Mouse (Mus musculus) kidney, embryonic 15.5 days (tissue): ENCODE measurements around the gene Rala. TPM values are rescaled to one million over a fixed set of nuclear protein-coding genes. Genes with fewer than 3 reads are reported as not detected.

ENCODE experiments used
- ATAC-seq: fragments of 200-750 bp; cut with Nextera tagmentation; replicated peaks from 2 replicates; pipeline ENCODE4 v1.8.0; 2017; ENCODE audit warnings: moderate TSS enrichment; ENCODE audit not compliant: low FRiP score
- H3K27ac ChIP-seq: fragments of 300-500 bp; sonication (generic); 2 replicates; pipeline ENCODE4 v1.5.1; 2015; ENCODE audit warnings: mild to moderate bottlenecking, inconsistent platforms
- H3K27me3 ChIP-seq: fragments of 300-500 bp; sonication (generic); 2 replicates; pipeline ENCODE4 v1.6.1; 2015; ENCODE audit warnings: inconsistent platforms
- H3K36me3 ChIP-seq: fragments of 300-500 bp; sonication (generic); 2 replicates; pipeline ENCODE4 v1.6.1; 2015; ENCODE audit warnings: inconsistent platforms
- H3K4me1 ChIP-seq: fragments of 300-500 bp; sonication (generic); 2 replicates; pipeline ENCODE4 v1.6.1; 2015; ENCODE audit warnings: inconsistent platforms
- H3K4me2 ChIP-seq: fragments of 300-500 bp; sonication (generic); 2 replicates; pipeline ENCODE4 v1.6.1; 2015; ENCODE audit warnings: moderate library complexity, mild to moderate bottlenecking, inconsistent platforms
- H3K4me3 ChIP-seq: fragments of 300-500 bp; sonication (generic); replicated peaks from 2 replicates; pipeline ENCODE4 v1.5.1; 2015; ENCODE audit warnings: mild to moderate bottlenecking, inconsistent platforms
- H3K9ac ChIP-seq: fragments of 300-500 bp; sonication (generic); 2 replicates; pipeline ENCODE4 v1.6.1; 2015; ENCODE audit warnings: mild to moderate bottlenecking, inconsistent platforms
- H3K9me3 ChIP-seq: fragments of 300-500 bp; sonication (generic); replicated peaks from 2 replicates; pipeline ENCODE4 v1.6.1; 2016; ENCODE audit warnings: inconsistent platforms
- WGBS: fragments of 180-500 bp; shearing (Covaris S2); methylation state at CpG from one replicate; pipeline ENCODE4 v1.1.7; 2015; ENCODE audit warnings: mixed read lengths; 5-methylcytosine and 5-hydroxymethylcytosine counted together
- polyA plus RNA-seq: library from polyadenylated mRNA; unstranded; fragments of >200 nt; fragmentation: Nextera tagmentation; extraction: Ambion mirVana; gene quantifications from 2 replicates; pipeline ENCODE4 v1.2.1, GENCODE M21; 2015

The Rala gene
- polyA plus RNA-seq, 1 experiment from 2014 or later, result 104 TPM

- Histone ChIP-seq H3K4me2 (no peak overlapping the region), H3K9me3 (no peaks in the 10 kb centered on the region), H3K27ac (no peak overlapping the region), H3K4me3 (no peak overlapping the region), H3K27me3 (0 out of 2 replicates have a peak, but pooled peaks cover 3% of the 10 kb centered on the region), H3K4me1 (peaks cover 22% of the 10 kb centered on the region), H3K36me3 (no peaks in the 10 kb centered on the region), H3K9ac (no peak overlapping the region)
- 93% methylated on average over 6 of the region's 6 CpGs for WGBS
- ATAC-seq, result no peak
Measured at GRCm38 (mm10) chr13:17860536-17860935, 83.5 kb downstream of the Rala start.

- no peak overlapping the region for H3K4me2 ChIP-seq
- H3K4me1 ChIP-seq, result peaks cover 31% of the 10 kb centered on the region
- 0 out of 2 replicates have a peak overlapping the region, but pooled peaks have one; percentile 22 for H3K27ac ChIP-seq
- H3K27me3 ChIP-seq, result 0 out of 2 replicates have a peak, but pooled peaks cover 3% of the 10 kb centered on the region
- H3K9me3 ChIP-seq, result no peaks in the 10 kb centered on the region
- 52% methylated on average over 13 of the region's 13 CpGs for WGBS
- peak; percentile 84 for ATAC-seq
- no peak overlapping the region for H3K4me3 ChIP-seq
- no peak overlapping the region for H3K9ac ChIP-seq
- no peaks in the 10 kb centered on the region for H3K36me3 ChIP-seq
Measured at GRCm38 (mm10) chr13:17859365-17860033, 84.5 kb downstream of the Rala start.

- WGBS, result 60% methylated on average over 9 of the region's 9 CpGs
- no peak overlapping the region for H3K9ac ChIP-seq
- H3K36me3 ChIP-seq, result no peaks in the 10 kb centered on the region
- H3K4me1 ChIP-seq, result peaks cover 31% of the 10 kb centered on the region
- ATAC-seq, result no peak
- H3K4me3 ChIP-seq, result no peak overlapping the region
- no peak overlapping the region for H3K27ac ChIP-seq
- no peak overlapping the region for H3K4me2 ChIP-seq
- 0 out of 2 replicates have a peak, but pooled peaks cover 3% of the 10 kb centered on the region for H3K27me3 ChIP-seq
- H3K9me3 ChIP-seq, result no peaks in the 10 kb centered on the region
Measured at GRCm38 (mm10) chr13:17857046-17857445, 87.0 kb downstream of the Rala start.

- Histone ChIP-seq H3K9me3 (no peaks in the 10 kb centered on the region), H3K9ac (peak overlapping the region; percentile 29; the same call in 1 of the 2 replicates), H3K4me3 (peak overlapping the region; percentile 12), H3K4me2 (peak overlapping the region; percentile 50), H3K4me1 (peaks cover 31% of the 10 kb centered on the region), H3K27ac (peak overlapping the region; percentile 18; the same call in 1 of the 2 replicates), H3K27me3 (0 out of 2 replicates have a peak, but pooled peaks cover 3% of the 10 kb centered on the region), H3K36me3 (no peaks in the 10 kb centered on the region)
- WGBS, result 12% methylated on average over 13 of the region's 13 CpGs
- ATAC-seq, result peak; percentile 40; the same call in 1 of the 2 replicates
Measured at GRCm38 (mm10) chr13:17855492-17856138, 88.4 kb downstream of the Rala start.

GRCm38 (mm10) chr13:17854755-17855154 is 89.3 kb downstream of the Rala start:
- no peak overlapping the region for H3K9ac ChIP-seq
- WGBS, result 34% methylated on average over 6 of the region's 6 CpGs
- H3K4me2 ChIP-seq, result no peak overlapping the region
- H3K27ac ChIP-seq, result no peak overlapping the region
- no peaks in the 10 kb centered on the region for H3K36me3 ChIP-seq
- ATAC-seq, result no peak; the same call in 1 of the 2 replicates
- H3K4me1 ChIP-seq, result peaks cover 31% of the 10 kb centered on the region
- no peak overlapping the region for H3K4me3 ChIP-seq
- 0 out of 2 replicates have a peak, but pooled peaks cover 3% of the 10 kb centered on the region for H3K27me3 ChIP-seq
- no peaks in the 10 kb centered on the region for H3K9me3 ChIP-seq

- Histone ChIP-seq H3K9ac (no peak overlapping the region), H3K27ac (no peak overlapping the region), H3K9me3 (no peaks in the 10 kb centered on the region), H3K4me1 (no peaks in the 10 kb centered on the region), H3K27me3 (no peaks in the 10 kb centered on the region), H3K4me3 (no peak overlapping the region), H3K36me3 (no peaks in the 10 kb centered on the region), H3K4me2 (no peak overlapping the region)
- 90% methylated on average over 2 of the region's 2 CpGs for WGBS
- no peak for ATAC-seq
Measured at GRCm38 (mm10) chr13:17843336-17843735, 100.7 kb downstream of the Rala start.

GRCm38 (mm10) chr13:17842756-17843155 is 101.3 kb downstream of the Rala start:
- Histone ChIP-seq H3K36me3 (no peaks in the 10 kb centered on the region), H3K27me3 (no peaks in the 10 kb centered on the region), H3K4me2 (no peak overlapping the region), H3K4me1 (peaks cover 3% of the 10 kb centered on the region; the same call in 1 of the 2 replicates), H3K4me3 (no peak overlapping the region), H3K9ac (no peak overlapping the region), H3K27ac (no peak overlapping the region), H3K9me3 (no peaks in the 10 kb centered on the region)
- WGBS, result 69% methylated on average over 4 of the region's 4 CpGs
- ATAC-seq, result no peak

GRCm38 (mm10) chr13:17839137-17839536 is 104.9 kb downstream of the Rala start:
- H3K4me3 ChIP-seq, result no peak overlapping the region
- H3K27me3 ChIP-seq, result no peaks in the 10 kb centered on the region

GRCm38 (mm10) chr13:17838484-17838851 is 105.6 kb downstream of the Rala start:
- Histone ChIP-seq H3K27me3 (no peaks in the 10 kb centered on the region), H3K36me3 (no peaks in the 10 kb centered on the region), H3K4me2 (no peak overlapping the region), H3K4me1 (peaks cover 4% of the 10 kb centered on the region; the same call in 1 of the 2 replicates), H3K27ac (no peak overlapping the region), H3K9me3 (no peaks in the 10 kb centered on the region), H3K4me3 (no peak overlapping the region), H3K9ac (no peak overlapping the region)
- peak; percentile 73 for ATAC-seq
- 36% methylated on average over 4 of the region's 4 CpGs for WGBS

More at GRCm38 (mm10) chr13:17839137-17839536, 104.9 kb downstream of the Rala start:
- Histone ChIP-seq H3K4me2 (no peak overlapping the region), H3K36me3 (no peaks in the 10 kb centered on the region), H3K27ac (no peak overlapping the region), H3K4me1 (peaks cover 4% of the 10 kb centered on the region; the same call in 1 of the 2 replicates), H3K9ac (no peak overlapping the region), H3K9me3 (no peaks in the 10 kb centered on the region)
- 85% methylated on average over 5 of the region's 5 CpGs for WGBS
- no peak for ATAC-seq

- H3K4me3 ChIP-seq, result no peak overlapping the region
- H3K4me1 ChIP-seq, result peaks cover 4% of the 10 kb centered on the region; the same call in 1 of the 2 replicates
- no peak overlapping the region for H3K27ac ChIP-seq
- H3K9me3 ChIP-seq, result no peaks in the 10 kb centered on the region
- WGBS, result 43% methylated on average over 16 of the region's 16 CpGs
- H3K36me3 ChIP-seq, result no peaks in the 10 kb centered on the region
- no peak overlapping the region for H3K9ac ChIP-seq
- peak; percentile 46; the same call in 1 of the 2 replicates for ATAC-seq
- no peaks in the 10 kb centered on the region for H3K27me3 ChIP-seq
- no peak overlapping the region for H3K4me2 ChIP-seq
Measured at GRCm38 (mm10) chr13:17837610-17838483, 106.2 kb downstream of the Rala start.

GRCm38 (mm10) chr13:17836808-17837207 is 107.2 kb downstream of the Rala start:
- no peak overlapping the region for H3K4me3 ChIP-seq
- ATAC-seq, result no peak
- no peaks in the 10 kb centered on the region for H3K36me3 ChIP-seq
- H3K9ac ChIP-seq, result no peak overlapping the region
- H3K4me2 ChIP-seq, result no peak overlapping the region
- 83% methylated on average over 7 of the region's 7 CpGs for WGBS
- peaks cover 4% of the 10 kb centered on the region; the same call in 1 of the 2 replicates for H3K4me1 ChIP-seq
- H3K27me3 ChIP-seq, result no peaks in the 10 kb centered on the region
- no peak overlapping the region for H3K27ac ChIP-seq
- H3K9me3 ChIP-seq, result no peaks in the 10 kb centered on the region
